Mouse (Mus musculus) MEL (cell line): ENCODE data around the gene Lonp1. TPM values are rescaled to one million over a fixed set of nuclear protein-coding genes. Genes with fewer than 3 reads are reported as not detected.

Experiments
- DNase-seq: peaks from one replicate; pipeline ENCODE4 v3.0.0; 2011; ENCODE audit warnings: low read depth, low spot score
- H3K27ac ChIP-seq: 2 replicates; pipeline ENCODE4 v1.5.1; 2012; ENCODE audit warnings: low read depth, mild to moderate bottlenecking, control low read depth, low read length, moderate library complexity; ENCODE audit not compliant: control insufficient read depth
- H3K27me3 ChIP-seq, 2 experiments: fragments of 150-350 bp in 1 of 2; sonication (generic) in 1 of 2; 2 replicates each; pipeline ENCODE4 v1.6.1; 2012; ENCODE audit warnings: low read length in 2 of 2, mild to moderate bottlenecking in 2 of 2, improper control_type of control experiment in 1 of 2, moderate library complexity in 1 of 2; ENCODE audit not compliant: insufficient read depth in 2 of 2, control insufficient read depth in 1 of 2
- H3K36me3 ChIP-seq, 2 experiments: 2 replicates each; pipeline ENCODE4 v1.6.1; 2012 to 2014; ENCODE audit warnings: low read length in 2 of 2, improper control_type of control experiment in 1 of 2, inconsistent platforms in 1 of 2, mild to moderate bottlenecking in 1 of 2; ENCODE audit not compliant: insufficient read depth in 2 of 2, control insufficient read depth in 1 of 2
- H3K4me1 ChIP-seq, 2 experiments: fragments of 150-350 bp in 1 of 2; sonication (generic) in 1 of 2; 2 replicates each; pipeline ENCODE4 v1.6.1; 2012; ENCODE audit warnings: low read length in 2 of 2, improper control_type of control experiment in 1 of 2, mild to moderate bottlenecking in 1 of 2; ENCODE audit not compliant: insufficient read depth in 2 of 2, control insufficient read depth in 1 of 2
- H3K4me3 ChIP-seq, 2 experiments: fragments of 150-350 bp in 1 of 2; sonication (generic) in 1 of 2; 2 replicates each; pipeline ENCODE4 v1.5.1; 2012; ENCODE audit warnings: low read depth in 2 of 2, low read length in 2 of 2, mild to moderate bottlenecking in 2 of 2, moderate library complexity in 2 of 2, control low read depth in 1 of 2, improper control_type of control experiment in 1 of 2; ENCODE audit not compliant: control insufficient read depth in 1 of 2, insufficient read depth in 1 of 2
- H3K79me2 ChIP-seq: 2 replicates; pipeline ENCODE4 v1.6.1; 2012; ENCODE audit warnings: mild to moderate bottlenecking, low read length, moderate library complexity; ENCODE audit not compliant: control insufficient read depth, poor library complexity, insufficient read depth
- H3K9ac ChIP-seq: 2 replicates; pipeline ENCODE4 v1.6.1; 2012; ENCODE audit warnings: low read depth, mild to moderate bottlenecking, control low read depth, low read length, moderate library complexity; ENCODE audit not compliant: control insufficient read depth, poor library complexity, severe bottlenecking
- H3K9me3 ChIP-seq: fragments of 150-350 bp; sonication (generic); replicated peaks from 2 replicates; pipeline ENCODE4 v1.6.1; 2012; ENCODE audit warnings: mild to moderate bottlenecking, low read length, improper control_type of control experiment, moderate library complexity; ENCODE audit not compliant: insufficient read depth
- CHD1 ChIP-seq: IDR thresholded peaks from 2 replicates; pipeline ENCODE4 v1.6.1; 2012; ENCODE audit warnings: low read depth, mild to moderate bottlenecking, inconsistent platforms, low read length, improper control_type of control experiment
- CHD2 ChIP-seq: IDR thresholded peaks from 2 replicates; pipeline ENCODE4 v1.6.1; 2011; ENCODE audit warnings: low read length, improper control_type of control experiment
- CTCF ChIP-seq, 3 experiments: IDR thresholded peaks in 2 of 3; conservative IDR thresholded peaks in 1 of 3; 2 replicates each; pipeline ENCODE4 v1.5.1; 2011 to 2012; ENCODE audit warnings: low read length in 3 of 3, low read depth in 2 of 3, mild to moderate bottlenecking in 2 of 3, improper control_type of control experiment in 1 of 3, inconsistent platforms in 1 of 3, mixed read lengths in 1 of 3, moderate library complexity in 1 of 3; ENCODE audit not compliant: control insufficient read depth in 1 of 3, insufficient read depth in 1 of 3, poor library complexity in 1 of 3, severe bottlenecking in 1 of 3
- E2F4 ChIP-seq: IDR thresholded peaks from 2 replicates; pipeline ENCODE4 v1.6.1; 2011; ENCODE audit warnings: low read depth, low read length, improper control_type of control experiment, borderline replicate concordance
- ELF1 ChIP-seq: IDR thresholded peaks from 2 replicates; pipeline ENCODE4 v1.6.1; 2014; ENCODE audit warnings: low read depth, mild to moderate bottlenecking, inconsistent platforms, low read length, improper control_type of control experiment, moderate library complexity
- EP300 ChIP-seq, 2 experiments: IDR thresholded peaks; 2 replicates each; pipeline ENCODE4 v1.6.1; 2011; ENCODE audit warnings: improper control_type of control experiment in 2 of 2, low read length in 2 of 2, low read depth in 1 of 2, mild to moderate bottlenecking in 1 of 2
- ETS1 ChIP-seq: IDR thresholded peaks from 2 replicates; pipeline ENCODE4 v1.6.1; 2012; ENCODE audit warnings: low read depth, mild to moderate bottlenecking, inconsistent platforms, low read length, improper control_type of control experiment, moderate library complexity
- GABPA ChIP-seq: IDR thresholded peaks from 2 replicates; pipeline ENCODE4 v1.6.1; 2012; ENCODE audit warnings: low read depth, mild to moderate bottlenecking, inconsistent platforms, low read length, improper control_type of control experiment, moderate library complexity
- KAT2A ChIP-seq: conservative IDR thresholded peaks from 2 replicates; pipeline ENCODE4 v1.6.1; 2012; ENCODE audit warnings: low read depth, low read length, improper control_type of control experiment, inconsistent platforms
- MAFK ChIP-seq: IDR thresholded peaks from 2 replicates; pipeline ENCODE4 v1.6.1; 2011; ENCODE audit warnings: low read depth, mild to moderate bottlenecking, low read length, improper control_type of control experiment, borderline replicate concordance
- MAX ChIP-seq: IDR thresholded peaks from 2 replicates; pipeline ENCODE4 v1.6.1; 2011; ENCODE audit warnings: low read length, improper control_type of control experiment
- MAZ ChIP-seq: IDR thresholded peaks from 2 replicates; pipeline ENCODE4 v1.6.1; 2012; ENCODE audit warnings: low read depth, mild to moderate bottlenecking, inconsistent platforms, low read length, improper control_type of control experiment
- MXI1 ChIP-seq: IDR thresholded peaks from 2 replicates; pipeline ENCODE4 v1.6.1; 2011; ENCODE audit warnings: mild to moderate bottlenecking, low read depth, low read length, improper control_type of control experiment
- NELFE ChIP-seq: IDR thresholded peaks from 2 replicates; pipeline ENCODE4 v1.6.1; 2011; ENCODE audit warnings: low read depth, low read length, improper control_type of control experiment
- POLR2AphosphoS2 ChIP-seq: IDR thresholded peaks from 2 replicates; pipeline ENCODE4 v1.6.1; 2011; ENCODE audit warnings: low read length, improper control_type of control experiment
- RCOR1 ChIP-seq: IDR thresholded peaks from 2 replicates; pipeline ENCODE4 v1.6.1; 2012; ENCODE audit warnings: low read depth, mild to moderate bottlenecking, inconsistent platforms, low read length, improper control_type of control experiment
- SIN3A ChIP-seq: IDR thresholded peaks from 2 replicates; pipeline ENCODE4 v1.6.1; 2012; ENCODE audit warnings: low read length, improper control_type of control experiment, inconsistent platforms
- TAL1 ChIP-seq: IDR thresholded peaks from 2 replicates; pipeline ENCODE4 v1.6.1; 2012; ENCODE audit warnings: mild to moderate bottlenecking, inconsistent platforms, low read length, moderate library complexity, mixed read lengths
- TBP ChIP-seq: IDR thresholded peaks from 2 replicates; pipeline ENCODE4 v1.8.0; 2011; ENCODE audit warnings: low read depth, low read length, improper control_type of control experiment
- TCF12 ChIP-seq: IDR thresholded peaks from 2 replicates; pipeline ENCODE4 v1.6.1; 2014; ENCODE audit warnings: low read depth, mild to moderate bottlenecking, inconsistent platforms, low read length, improper control_type of control experiment, moderate library complexity
- UBTF ChIP-seq: IDR thresholded peaks from 2 replicates; pipeline ENCODE4 v1.6.1; 2012; ENCODE audit warnings: low read depth, mild to moderate bottlenecking, inconsistent platforms, low read length, improper control_type of control experiment, moderate library complexity, borderline replicate concordance; ENCODE audit not compliant: insufficient read depth
- ZKSCAN1 ChIP-seq: IDR thresholded peaks from 2 replicates; pipeline ENCODE4 v1.6.1; 2012; ENCODE audit warnings: low read depth, mild to moderate bottlenecking, inconsistent platforms, low read length, improper control_type of control experiment, moderate library complexity
- ZNF384 ChIP-seq: IDR thresholded peaks from 2 replicates; pipeline ENCODE4 v1.6.1; 2012; ENCODE audit warnings: low read depth, mild to moderate bottlenecking, inconsistent platforms, low read length, improper control_type of control experiment
- polyA plus RNA-seq, 2 experiments: library from polyadenylated mRNA; stranded (reverse) in 1 of 2; unstranded in 1 of 2; fragments of >175 nt in 1 of 2; fragments of >200 nt in 1 of 2; gene quantifications; 2 replicates each; pipeline versions ENCODE4 v1.2.1 to v1.2.4; 2012; ENCODE audit warnings: low replicate concordance in 2 of 2, low read depth in 1 of 2; ENCODE audit not compliant: insufficient read length in 2 of 2, insufficient read depth in 1 of 2, missing spikeins in 1 of 2
- total RNA-seq: library from RNA; depleted of rRNA; stranded (reverse); fragments of 300-350 nt; gene quantifications from 2 replicates; pipeline ENCODE4 v1.2.3, GENCODE M21; 2012

The Lonp1 gene
- total and polyA plus RNA-seq, 3 experiments: 162 to 296 (median 197) TPM

DNA sequence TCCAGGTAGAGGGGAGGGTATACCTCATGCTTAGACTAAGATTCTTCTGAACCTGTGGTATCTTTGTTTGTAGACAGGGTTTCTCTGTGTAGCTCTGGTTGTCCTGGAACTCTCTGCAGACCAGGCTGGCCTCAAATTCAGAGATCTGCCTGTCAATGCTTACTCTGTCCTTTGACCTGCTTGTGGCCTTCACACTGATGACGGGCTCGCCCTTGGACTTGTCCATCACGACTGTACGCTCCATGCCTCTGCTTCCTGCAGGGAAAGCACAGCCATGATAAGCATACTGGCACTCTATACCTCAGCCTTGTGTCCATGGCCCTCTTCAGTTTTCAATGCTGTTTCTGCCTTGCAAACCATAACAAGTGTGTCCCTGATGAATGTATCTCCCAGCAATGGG lies 59.3 kb downstream of the Lonp1 start:
- TF ChIP-seq CHD2 (no peak), KAT2A (no peak), MAFK (no peak), RCOR1 (no peak), CTCF (IDR thresholded peaks at IDR 0.05 in 2 of 3, conservative IDR thresholded peaks at IDR 0.05 in 1 of 3; ENCODE audit: control insufficient read depth in 1 of 3, insufficient read depth in 1 of 3, low read depth in 2 of 3, low read length in 3 of 3, poor library complexity in 1 of 3, severe bottlenecking in 1 of 3) (no peak)
- H3K4me1 ChIP-seq: no peaks in the 10 kb centered on the region
- no peak overlapping the region for H3K27ac ChIP-seq
- no peaks in the 10 kb centered on the region for H3K9me3 ChIP-seq
- H3K4me3 ChIP-seq: no peak overlapping the region
- H3K36me3 ChIP-seq: peaks cover 0 to 20% of the 10 kb centered on the region in 2 experiments; a peak in 2 of 4 replicates
- H3K9ac ChIP-seq: no peak overlapping the region
- no peak for DNase-seq
- no peaks in the 10 kb centered on the region for H3K79me2 ChIP-seq
- no peaks in the 10 kb centered on the region for H3K27me3 ChIP-seq

DNA sequence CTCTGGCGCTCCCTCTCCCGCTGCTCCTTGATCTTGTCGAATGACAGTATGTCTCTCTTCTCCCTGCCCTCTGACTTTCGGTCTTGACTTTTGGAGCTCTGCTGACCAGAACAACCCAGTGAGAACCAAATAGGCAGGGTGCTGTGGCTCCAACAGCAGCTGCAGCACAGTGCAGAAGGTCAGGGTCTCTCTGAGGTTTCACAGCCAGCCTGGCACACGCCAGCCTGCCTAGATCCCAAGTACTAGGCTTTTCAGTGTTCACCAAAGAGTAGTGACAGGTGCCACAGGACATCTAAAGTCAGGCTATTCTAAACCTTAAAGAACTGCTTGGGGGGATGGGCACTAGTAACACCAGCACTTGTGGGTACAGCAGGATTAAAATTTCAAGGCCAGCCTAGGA lies 59.8 kb downstream of the Lonp1 start:
- no peak overlapping the region for H3K9ac ChIP-seq
- peaks cover 0 to 23% of the 10 kb centered on the region in 2 experiments; a peak in 2 of 4 replicates for H3K36me3 ChIP-seq
- H3K79me2 ChIP-seq: no peaks in the 10 kb centered on the region
- DNase-seq: no peak
- H3K27ac ChIP-seq: no peak overlapping the region
- no peak overlapping the region for H3K4me3 ChIP-seq
- H3K9me3 ChIP-seq: no peaks in the 10 kb centered on the region
- TF ChIP-seq POLR2AphosphoS2 (no peak), ELF1 (no peak), TBP (no peak), MAX (no peak), NELFE (no peak), SIN3A (no peak), ETS1 (no peak), KAT2A (no peak), CHD1 (no peak), EP300 (IDR thresholded peaks at IDR 0.05; ENCODE audit: low read depth in 1 of 2, low read length in 2 of 2) (no peak), TAL1 (no peak), UBTF (no peak), E2F4 (no peak), MAZ (no peak), ZNF384 (no peak), TCF12 (no peak), GABPA (no peak), ZKSCAN1 (no peak), RCOR1 (no peak), MXI1 (no peak)
- H3K27me3 ChIP-seq: no peaks in the 10 kb centered on the region
- H3K4me1 ChIP-seq: no peaks in the 10 kb centered on the region
